Mouse (Mus musculus) ES-Bruce4 (cell line): ENCODE measurements at regions not wholly inside any gene's neighbourhood (a gene's known extent, or its start where the extent isn't known, plus 50 kb on each side); places are given as distances from the start of the nearest gene placed in this dataset.
A peak's percentile ranks its signal among the peaks of the same experiment; 100 is the strongest.

ENCODE experiments used
- CTCF ChIP-seq: IDR thresholded peaks from one replicate; pipeline ENCODE4 v1.8.1; 2011; ENCODE audit warnings: low read depth, low read length
- EP300 ChIP-seq: IDR thresholded peaks from 2 replicates; pipeline ENCODE4 v1.6.1; 2011; ENCODE audit warnings: low read depth, low read length; ENCODE audit not compliant: insufficient read depth

DNA sequence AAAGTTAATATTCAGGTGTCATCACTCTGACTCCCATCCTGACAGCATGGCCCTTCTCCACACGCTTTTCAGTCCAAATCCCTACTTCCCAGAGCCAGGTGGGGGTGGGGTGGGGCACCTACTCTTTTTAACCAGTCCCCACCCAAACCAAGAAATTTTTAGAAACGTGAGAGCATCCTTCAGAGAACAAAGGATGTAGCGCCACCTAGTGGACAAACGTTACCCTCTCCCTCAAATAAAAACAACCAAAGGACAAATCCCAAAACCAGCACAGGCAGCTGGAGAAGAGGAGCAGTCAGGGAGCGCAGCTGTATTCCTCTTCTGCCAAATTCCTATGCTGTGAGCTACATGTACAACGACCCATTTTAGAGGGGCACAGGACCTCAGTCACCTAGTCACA is 544.7 kb upstream of the Map3k7 start:
- TF ChIP-seq EP300 (no peak), CTCF (peak; percentile 15)
